Mouse (Mus musculus) ovary, postnatal 36 days (tissue): ENCODE results near the gene Kcnq2.

ENCODE experiments used
- DNase-seq: peaks from one replicate; pipeline ENCODE4 v3.0.0; 2022; ENCODE audit warnings: low spot score, mixed read lengths

Kcnq2 gene

DNA sequence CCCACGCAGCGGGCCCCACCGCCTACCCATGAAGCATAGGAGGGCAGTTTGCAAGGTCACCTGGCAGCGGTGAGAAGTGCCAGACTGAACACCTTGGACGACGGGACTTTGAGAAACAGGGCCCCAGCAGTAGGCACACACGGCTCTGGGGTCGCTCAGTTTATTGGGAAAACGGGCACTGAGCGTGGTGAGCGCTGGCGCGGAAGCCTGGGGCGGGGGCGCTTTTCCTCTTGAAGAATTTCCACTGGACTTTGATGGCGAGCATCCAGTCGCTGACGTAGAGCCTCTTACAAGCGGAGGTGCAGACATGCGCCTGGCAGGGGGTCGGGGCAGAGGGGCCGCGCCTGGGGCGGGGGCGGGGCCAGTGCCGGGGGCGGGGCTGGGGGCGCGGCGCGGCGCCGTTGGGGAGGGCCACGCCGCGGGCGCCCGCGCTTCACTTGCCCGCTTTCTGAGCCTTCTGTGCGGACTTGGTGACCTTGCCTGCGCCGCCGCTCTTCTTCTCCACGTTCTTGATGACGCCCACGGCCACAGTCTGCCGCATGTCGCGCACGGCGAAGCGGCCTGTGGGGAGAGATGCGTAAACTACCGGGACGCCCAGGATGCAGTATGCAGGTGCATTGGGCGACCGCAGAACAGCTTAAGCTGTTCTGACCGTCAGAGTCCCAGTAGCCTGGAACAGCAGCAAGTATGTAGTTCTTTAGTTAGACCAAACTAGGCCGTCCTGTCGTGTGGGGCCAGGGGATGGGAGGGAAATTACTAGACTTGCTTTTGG lies 12.6 kb upstream of the Kcnq2 start:
- DNase-seq = no peak

DNA sequence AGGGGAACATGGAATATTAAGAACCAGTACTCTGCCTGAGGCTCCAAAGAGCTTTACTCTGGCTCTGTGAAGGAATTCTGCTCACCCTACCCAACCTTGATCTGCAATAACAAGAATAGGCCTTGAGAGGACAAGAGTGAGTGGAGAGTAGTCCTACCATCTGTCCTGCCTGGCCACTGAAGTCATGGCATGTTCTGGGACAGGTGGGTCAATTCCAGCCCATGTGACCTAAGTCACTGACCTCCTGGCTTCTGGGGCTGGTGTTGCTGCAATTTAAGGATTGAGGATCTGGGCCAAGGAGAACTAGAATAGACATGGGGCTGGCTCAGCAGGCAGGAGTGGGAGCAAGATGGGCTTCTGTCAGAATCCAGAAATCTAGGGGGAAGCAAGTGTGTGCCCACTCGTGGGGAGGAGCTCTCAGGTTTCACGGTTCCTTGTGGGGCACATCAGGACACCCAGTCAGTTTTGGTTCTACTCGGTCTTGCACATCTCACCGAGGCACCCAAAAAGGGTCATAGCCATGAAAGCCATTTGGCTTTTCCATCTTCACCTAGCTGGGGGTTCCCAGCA lies 12.0 kb upstream of the Kcnq2 start:
- DNase-seq = no peak

DNA sequence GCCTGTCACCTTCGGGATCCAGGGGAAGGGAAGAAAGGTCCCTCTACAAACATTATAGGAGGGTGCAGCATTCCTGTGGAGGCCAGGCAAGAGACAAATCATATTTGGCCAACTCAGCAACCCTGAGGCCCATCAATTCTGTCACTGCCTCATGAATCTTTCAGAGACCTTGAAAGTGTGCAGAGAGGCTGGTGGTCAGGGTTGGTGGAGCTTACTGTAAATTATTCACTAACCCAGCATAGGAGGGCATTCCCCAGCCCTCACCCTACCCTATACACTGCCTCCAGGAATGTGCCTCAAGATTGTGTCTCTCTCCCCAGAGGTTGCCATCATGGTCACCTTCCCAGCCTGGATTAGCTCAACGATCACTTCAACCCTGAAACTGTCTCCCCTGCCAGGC lies 9.6 kb upstream of the Kcnq2 start:
- no peak for DNase-seq

DNA sequence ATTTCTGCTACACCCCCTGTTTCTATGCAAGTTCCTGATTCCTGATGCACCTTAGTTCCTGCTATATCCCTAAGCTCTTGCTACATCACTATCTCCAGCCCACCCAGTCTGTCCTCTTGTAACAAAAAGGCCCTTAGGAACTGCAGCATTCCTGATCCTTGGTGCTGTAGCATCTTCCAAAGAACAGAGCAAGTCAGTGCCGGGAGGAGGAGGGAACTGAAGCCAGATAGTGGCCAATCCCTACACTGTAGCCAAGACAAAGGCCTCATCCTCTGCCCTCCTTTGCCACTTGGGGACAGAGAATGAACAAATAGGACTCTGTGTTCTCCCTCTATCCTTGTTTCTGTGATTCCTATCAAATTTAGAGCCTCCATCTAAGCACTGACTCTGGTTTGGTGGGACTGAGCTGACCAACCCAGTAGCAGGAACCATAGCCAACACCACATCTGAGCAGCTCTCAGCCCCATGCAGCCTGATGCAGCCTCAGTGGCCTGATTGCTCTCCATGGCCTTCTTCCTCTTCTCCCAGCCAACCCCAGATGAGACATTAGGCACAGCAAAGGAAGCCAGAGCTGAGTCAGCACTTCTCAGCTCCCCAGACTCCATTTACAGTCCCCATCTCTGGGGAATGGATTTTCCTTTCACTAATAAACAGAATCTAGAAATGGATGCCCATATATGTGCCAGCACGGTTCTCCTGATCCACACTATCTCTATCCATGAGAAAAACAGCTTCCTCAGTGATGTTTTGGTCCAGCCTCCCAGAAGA lies 8.6 kb upstream of the Kcnq2 start:
- DNase-seq = no peak

DNA sequence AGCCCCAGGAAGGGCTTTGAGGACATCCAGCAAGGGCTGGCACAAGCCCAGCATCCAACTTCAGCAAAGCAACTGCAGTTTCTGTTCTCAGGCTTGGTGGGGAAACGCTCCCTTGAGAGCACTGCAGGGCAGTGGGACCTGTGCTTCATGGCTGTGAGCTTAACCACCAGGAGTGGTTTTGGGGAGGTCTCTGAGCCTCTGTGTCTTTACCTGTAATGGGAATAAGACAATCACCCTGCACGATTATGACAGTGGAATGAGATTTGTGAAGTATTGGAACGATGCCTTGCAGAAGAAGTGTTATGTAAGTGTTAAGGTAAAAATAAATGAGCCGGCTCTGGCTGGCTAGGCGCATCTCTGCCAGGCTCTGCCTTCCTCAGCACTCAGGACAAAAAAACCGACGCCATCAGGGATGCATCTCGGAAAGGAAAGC lies 7.6 kb upstream of the Kcnq2 start:
- no peak for DNase-seq

DNA sequence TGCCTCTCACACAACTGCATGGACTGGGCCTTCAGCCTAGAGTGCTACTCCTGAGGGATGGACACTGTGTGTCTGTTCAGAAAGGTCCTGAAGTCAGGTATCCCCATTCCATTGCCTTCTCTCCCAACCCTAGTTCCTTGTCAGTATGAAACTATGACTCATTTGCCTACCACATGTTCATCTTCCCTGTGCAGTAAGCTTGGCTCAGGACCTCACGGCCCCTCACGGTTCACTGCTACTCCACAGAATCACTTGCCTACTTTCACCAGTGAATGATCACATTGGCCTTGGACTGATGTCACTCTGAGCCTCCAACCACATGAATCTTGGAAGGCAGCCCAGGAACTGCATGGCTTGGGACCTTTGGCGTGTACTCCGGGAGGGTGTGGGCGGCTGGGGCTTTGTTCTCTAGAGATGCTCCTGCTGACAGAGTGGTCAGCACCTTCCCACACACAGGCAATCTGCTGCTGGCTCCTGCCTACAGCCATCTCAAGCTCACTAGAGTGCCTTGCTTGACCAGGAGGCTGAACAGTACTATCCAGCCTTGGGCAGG lies 4.6 kb upstream of the Kcnq2 start:
- no peak for DNase-seq

DNA sequence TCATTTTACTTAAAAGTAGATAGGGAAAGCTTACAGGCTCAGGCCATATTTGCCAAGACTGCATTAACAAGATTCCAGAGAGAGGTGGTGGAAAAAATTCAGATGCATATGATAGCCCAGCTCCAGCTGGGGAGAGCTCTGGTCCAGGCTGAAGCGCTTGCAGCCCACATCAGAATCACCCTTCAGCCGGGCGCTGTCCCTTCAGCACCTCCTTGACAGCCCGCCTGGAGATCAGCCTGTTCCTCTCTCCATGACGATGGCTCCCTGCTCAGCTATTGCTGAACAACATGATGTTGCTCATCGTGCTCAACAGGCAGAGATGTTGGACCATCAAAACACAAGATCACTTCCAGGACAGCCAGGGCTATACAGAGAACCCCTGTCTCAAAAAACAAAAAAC lies 1.8 kb upstream of the Kcnq2 start:
- peak; percentile 52 for DNase-seq

DNA sequence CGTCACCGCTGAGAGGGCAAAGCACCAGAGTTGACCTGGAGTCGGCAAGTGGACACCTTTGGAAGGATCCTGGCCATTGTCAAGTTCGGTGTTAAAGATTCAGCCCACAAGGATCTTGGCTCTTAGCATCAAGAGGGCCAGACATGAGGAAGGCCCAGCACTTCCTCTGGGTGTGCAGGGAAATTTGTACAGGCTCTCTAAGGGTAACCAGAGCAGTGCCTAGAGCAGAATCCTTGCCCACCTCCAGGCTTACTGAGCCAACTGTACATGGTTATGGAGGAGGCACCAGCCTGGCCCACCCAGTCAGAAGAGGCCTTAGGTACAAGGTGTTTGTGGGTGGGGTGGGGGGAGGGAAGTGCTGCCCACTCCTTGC lies 332 bp upstream of the Kcnq2 start:
- no peak for DNase-seq

DNA sequence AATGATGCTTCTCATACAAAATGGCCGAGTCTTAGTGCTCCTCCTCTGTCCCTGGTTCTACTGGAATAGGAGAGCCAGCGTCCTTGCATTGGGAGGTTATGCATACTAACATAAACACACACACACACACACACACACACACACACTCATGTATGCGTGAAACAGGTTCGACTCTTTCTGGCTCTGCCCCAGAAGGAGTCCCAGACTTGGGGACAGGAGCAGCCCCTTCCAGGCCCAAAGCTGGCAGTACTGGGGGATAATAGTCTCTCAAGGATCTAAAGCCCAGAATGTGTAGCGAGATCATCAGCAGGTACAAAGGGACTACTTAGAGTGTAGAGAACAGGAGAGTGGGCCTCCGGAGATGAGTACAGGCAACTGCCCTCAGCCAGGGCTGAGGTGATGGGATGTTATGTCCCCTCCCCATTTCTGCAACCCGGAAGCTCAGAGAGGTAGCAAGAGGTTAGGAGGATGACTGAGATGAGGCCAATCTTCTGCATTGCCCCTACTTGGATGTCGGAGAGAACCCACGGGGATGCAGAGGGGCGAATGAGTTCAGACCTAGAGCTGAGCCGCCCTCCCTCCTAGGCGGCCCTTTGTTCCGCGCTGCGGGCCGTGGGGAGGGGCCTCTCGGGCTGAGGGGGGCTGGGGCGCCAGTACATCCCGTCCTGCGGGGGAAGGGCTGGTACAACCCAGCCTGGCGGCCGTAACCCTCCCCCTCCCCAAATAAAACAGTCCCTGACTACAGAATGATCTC lies 1.1 kb downstream of the Kcnq2 start:
- DNase-seq = no peak

DNA sequence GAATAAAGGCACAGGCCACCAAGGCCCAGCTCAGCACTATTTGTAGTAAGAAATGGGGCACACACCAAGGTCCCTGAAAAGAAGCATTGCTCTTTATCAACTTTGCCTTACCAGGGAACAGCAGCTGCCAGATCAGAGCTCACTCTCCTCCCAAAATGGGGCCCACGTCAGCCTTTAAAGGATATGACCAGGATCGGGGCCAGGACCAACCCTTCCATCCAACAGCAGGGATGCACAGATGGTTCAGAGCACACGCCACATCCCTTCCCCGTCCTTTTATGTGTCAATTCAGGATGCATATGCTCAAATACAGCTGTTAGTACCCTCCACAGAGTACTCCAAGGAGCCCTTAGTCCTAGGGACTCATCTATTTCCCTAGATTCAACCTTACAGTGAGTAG lies 4.9 kb downstream of the Kcnq2 start:
- no peak for DNase-seq

DNA sequence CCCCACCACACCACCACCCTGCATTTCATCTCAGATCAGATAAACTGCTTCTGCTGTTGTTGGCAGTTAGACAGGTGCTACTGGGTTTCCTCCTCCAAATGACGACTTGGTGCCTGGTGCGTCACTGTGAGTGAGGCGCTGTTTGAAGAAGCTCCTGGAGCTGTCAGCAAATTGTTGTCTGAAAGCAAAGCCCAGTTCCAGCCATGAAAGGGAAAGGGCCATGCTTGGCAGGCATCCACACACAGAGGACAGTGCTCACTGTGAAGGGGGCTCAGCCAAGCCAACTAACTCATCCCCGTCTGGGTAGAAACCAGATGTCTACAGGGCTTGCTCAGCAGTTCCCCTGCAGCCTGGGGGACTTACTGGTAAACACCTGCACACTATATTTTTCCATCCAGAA lies 6.1 kb downstream of the Kcnq2 start:
- DNase-seq = no peak

DNA sequence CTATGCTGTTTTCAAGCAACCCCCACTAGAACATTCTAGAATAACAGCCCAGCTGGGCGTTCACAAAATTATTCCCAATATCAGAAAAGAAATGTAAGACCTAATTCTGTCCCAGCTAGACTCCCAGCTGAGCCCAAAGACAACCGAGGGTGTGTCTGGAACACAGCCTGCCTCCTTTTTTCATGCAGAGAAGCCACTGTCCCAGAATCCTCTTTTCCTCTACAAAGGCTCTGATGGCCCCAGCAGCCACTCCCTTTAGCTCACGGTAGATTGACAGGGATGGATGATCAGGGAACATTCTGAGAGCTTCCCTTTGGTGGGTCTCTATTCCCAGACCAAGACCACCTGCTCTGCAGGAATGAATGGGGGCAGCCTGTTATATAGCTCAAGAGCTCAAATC lies 7.3 kb downstream of the Kcnq2 start:
- DNase-seq = no peak

DNA sequence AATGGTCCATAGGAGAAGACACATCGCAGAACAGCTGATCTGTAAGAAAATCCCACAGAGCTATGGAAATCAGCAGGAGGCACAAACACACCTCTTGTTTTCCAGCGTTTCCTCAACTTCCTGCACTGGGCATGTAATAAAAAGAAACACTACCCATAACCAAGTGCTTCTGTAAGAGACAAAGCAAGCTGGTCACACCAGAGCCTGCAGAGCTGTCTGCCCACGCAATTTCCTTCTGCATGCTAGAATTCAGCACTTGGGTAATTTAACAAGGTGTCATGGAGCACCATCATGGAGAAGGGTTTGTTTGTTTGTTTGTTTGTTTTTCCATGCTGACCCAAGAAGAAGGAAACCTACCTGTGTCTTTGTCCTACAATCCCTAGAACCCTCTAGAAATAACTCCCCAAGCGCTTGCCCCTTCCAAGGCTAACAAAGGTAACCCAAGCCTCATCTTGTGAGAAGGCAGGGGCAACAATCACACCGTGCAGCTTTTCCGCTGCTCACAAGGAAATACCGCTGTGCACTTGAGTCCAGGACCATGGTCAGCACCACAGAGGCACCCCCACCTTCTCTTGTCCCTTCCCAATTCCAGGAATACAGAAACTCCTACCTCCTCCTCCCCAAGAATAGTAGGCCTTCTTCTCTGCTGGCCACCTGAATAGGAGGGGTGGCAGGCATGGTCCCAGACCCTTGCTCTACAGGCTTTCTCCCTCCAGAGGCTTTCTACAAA lies 9.2 kb downstream of the Kcnq2 start:
- DNase-seq = no peak

DNA sequence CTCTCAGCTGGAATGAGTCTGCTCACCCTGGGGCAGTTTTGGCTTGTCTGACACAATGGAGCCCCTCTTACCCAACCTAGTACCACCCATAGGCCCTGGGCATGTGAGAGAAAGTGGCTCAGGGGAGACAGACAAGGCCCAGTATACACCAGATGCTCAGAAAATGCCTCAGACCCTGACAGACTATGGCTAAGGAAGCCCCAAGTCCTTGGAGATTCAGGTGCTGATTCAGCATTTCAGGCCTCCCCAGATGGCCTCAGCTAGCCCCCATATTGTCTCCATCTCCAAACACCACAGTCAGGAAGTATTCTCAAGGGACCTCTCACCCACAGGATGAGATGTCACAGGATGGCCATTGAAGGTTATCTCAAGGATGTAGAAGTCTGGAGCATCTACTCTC lies 12.5 kb downstream of the Kcnq2 start:
- no peak for DNase-seq

DNA sequence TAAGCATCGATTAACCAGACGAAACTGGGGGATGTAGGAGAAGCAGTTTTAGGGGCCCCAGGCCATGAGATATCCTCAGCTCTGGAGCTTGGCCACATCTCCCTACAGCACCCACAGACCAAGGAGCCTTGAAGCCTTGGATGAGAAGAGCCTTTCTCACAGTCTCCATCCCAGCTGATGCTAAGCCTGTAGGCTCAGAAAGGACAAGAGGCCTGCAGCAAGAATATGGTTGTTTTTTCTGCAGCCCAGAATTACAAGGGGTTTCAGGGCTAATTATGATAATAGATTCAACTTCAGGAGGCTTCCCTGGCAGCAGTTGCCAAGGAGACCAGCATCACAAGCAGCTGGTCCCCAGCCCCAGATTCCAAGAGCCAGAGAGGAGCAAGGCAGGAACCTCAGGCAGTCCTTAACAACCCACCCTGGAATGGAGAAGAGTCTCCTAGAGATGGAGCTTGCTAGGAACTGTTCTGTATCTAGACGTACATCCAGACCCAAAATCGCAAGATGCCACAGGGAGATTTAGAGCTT lies 14.1 kb downstream of the Kcnq2 start:
- no peak for DNase-seq

DNA sequence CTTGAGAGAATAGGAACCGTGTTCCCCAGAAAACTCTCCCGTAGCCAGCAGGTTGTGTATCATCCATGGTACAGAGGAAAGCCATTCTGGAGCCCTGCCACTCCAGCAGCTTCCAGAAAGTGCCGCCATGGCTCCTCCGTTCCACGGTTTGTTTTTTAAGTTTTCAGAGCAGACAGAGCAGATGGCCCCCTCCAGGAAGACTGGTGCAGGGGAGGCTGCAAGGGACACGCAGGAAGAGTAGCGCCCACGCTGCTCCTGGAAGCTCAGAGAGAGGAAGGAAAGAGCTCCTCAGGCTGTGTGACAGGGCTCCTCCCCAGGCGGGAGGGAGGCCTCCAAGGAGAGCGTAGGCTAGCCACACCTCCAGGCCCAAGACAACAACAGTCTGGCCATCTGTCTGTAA lies 15.1 kb downstream of the Kcnq2 start:
- no peak for DNase-seq

DNA sequence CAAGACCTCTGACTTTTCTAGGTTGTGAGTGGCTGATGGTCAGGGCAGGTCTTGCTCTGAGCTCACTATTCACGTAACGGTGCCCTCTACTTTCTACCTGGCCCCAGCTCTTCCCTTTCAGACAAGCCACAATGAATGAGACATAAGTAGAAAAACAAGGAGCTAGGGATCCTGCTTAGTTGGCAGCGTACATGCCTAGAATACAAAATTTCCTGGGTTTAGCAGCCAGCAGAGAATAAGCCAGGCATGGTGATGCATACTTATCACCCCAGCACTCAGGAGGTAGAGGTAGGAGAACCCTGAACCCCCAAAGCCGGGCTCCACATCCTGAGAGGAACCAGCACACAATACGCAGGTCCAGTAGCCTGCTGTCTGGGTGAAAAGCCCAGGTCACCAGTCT lies 18.7 kb downstream of the Kcnq2 start:
- DNase-seq = no peak

DNA sequence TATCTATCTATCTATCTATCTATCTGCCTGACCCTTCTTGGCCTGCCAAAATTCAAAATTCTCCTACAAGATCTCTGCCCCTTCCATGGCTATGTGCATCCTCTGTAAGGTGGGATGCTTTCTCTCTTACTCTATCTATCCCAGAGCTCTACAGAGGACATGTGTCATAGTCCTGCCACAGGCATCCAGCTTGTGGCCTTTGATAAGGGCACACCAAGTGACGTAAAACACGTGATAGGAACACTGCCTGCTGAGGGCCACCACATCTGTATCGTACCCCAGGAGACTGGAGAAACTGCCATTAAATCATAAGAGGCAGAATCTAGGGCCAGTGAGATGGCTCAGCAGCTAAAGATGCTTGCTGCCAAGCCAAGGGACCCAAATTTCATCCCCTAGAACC lies 19.7 kb downstream of the Kcnq2 start:
- DNase-seq = no peak

DNA sequence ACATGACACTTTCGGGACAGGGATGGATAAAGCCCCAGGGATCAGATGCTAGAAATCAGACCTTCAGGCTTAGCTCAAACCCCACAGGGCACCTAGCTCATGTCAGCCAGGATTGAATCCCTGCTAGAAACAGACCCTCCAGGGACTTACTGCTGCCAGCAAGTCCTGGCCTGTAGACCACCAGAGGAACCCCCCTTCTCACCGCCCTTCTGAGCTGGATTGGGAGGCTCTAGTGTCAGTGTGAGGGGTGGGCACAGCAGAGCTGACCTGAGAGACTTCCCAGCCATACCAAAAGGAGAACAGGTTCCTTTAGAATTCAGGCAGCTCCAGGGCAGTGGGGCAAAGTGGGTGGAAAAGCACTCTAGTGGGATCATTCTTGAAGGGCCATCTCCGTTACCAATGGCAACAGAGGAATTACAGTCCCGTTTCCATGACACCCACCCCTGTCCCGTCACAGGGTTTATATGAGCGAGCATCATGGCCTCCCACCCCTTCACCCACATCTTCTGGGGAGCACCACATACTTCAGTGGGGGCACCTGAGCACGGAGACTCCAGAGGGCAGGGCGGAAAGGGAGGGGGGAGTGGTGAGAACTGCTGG lies 21.2 kb downstream of the Kcnq2 start:
- DNase-seq = no peak

DNA sequence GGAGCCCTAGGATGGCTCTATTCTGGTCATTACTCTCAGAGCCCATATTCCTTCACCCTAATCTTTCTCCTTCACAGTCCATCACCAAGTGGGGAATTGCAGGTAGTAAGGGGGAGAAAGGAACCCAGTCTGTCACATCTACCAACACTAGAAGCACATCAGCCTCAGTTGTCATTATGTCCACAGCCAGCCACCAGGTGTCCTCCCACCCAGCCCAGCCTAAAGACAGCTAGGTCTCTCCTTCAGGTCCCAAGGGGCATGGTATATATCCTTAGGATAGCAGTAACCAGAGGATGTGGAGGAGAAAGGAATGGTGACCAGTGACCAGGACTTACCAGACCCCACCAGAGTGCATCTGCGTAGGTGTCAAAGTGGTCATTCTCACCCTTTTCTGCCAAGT lies 23.4 kb downstream of the Kcnq2 start:
- no peak for DNase-seq

DNA sequence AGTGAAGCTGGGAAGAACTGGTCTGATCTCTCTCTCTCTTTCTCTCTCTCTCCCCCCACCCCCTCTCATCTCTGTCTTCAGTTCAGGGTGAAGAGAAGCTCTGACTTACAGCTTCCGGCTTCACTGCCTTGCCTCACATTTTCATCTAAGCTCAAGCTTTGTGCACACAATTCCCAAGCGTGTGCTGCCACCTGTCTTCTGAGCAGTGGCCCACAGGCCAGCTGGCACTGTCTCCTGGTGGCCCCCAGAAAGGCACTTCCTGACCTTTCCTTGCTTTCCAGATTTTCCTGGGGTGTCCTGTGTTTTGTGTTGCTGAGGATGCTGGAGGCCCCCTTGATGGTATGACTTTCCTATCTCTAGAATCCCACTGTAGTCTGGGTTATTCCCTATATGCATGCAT lies 31.0 kb downstream of the Kcnq2 start:
- DNase-seq = no peak
